Mouse (Mus musculus): ENCODE measurements around the gene Exoc3l2. TPM values are rescaled to one million over a fixed set of nuclear protein-coding genes. Genes with fewer than 3 reads are reported as not detected.

Exoc3l2 gene
- polyA plus RNA-seq, 1 experiment = 0.06 TPM

DNA sequence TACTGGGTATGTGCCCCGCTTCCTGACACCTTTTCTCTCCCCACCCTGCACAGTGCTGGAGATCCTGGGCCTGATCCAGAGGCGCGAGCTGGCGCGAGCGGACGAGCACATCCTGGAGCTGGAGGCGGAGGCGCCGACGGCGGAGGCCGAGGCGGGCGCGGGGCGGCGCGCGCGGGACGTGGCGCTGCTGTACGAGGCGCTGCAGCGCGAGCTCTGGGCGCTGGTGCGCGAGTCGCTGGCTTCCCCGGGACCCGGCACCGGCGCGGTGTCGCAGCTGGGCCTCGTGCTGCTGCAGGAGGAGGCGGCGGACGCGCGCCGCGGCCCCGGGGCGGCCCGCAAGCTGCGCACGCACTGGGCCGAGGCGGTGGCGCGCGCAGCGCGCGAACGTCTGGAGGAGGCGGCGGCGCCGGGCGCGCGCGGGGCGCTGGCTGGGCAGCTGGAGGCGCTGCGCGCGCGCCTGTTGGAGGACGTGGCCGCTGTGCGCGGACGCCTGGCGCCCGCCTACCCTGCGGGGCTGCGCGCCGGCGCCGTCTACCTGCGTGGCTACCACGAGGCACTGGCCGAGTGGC lies 10.8 kb downstream of the Exoc3l2 start:
- TF ChIP-seq POLR2A (IDR thresholded peaks at IDR 0.05; ENCODE audit: extremely low read depth, insufficient read depth, low read length) (peak; percentile 36; the same call in 1 of the 2 replicates), CTCF (IDR thresholded peaks at IDR 0.05; ENCODE audit: extremely low read depth, insufficient read depth, low read length) (no peak)
- Histone ChIP-seq H3K27ac (ENCODE audit: insufficient read depth, low read length) (peak overlapping the region; percentile 72; the same call in 1 of the 2 replicates), H3K4me1 (ENCODE audit: control insufficient read depth, insufficient read depth, low read length) (no peaks in the 10 kb centered on the region), H3K4me3 (ENCODE audit: insufficient read depth, low read length) (peak overlapping the region; percentile 21)

DNA sequence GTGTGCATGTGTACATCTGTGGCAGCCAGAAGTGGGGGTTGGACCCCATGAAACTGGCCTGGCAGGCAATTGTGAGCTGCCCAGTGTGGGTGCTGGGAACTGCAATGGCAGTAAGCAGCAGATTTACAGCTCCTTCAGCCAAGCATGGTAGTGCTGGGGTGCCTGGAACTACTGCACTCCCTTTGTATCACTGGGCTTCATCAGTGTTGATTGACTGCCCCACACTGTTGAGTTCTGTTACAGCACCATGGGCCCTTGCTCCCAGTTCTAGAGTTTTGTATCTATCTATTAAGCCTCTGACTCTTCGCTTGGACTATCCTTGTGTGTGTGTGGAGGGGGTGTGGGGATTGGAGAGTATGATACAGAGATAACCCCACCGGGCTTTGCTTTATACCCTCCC lies 14.0 kb downstream of the Exoc3l2 start:
- no peaks in the 10 kb centered on the region for H3K4me1 ChIP-seq (ENCODE audit: control insufficient read depth, insufficient read depth, low read length)
- TF ChIP-seq POLR2A (IDR thresholded peaks at IDR 0.05; ENCODE audit: extremely low read depth, insufficient read depth, low read length) (no peak), CTCF (IDR thresholded peaks at IDR 0.05; ENCODE audit: extremely low read depth, insufficient read depth, low read length) (no peak)
- no peak overlapping the region for H3K27ac ChIP-seq (ENCODE audit: insufficient read depth, low read length)
- H3K4me3 ChIP-seq (ENCODE audit: insufficient read depth, low read length) = no peak overlapping the region

DNA sequence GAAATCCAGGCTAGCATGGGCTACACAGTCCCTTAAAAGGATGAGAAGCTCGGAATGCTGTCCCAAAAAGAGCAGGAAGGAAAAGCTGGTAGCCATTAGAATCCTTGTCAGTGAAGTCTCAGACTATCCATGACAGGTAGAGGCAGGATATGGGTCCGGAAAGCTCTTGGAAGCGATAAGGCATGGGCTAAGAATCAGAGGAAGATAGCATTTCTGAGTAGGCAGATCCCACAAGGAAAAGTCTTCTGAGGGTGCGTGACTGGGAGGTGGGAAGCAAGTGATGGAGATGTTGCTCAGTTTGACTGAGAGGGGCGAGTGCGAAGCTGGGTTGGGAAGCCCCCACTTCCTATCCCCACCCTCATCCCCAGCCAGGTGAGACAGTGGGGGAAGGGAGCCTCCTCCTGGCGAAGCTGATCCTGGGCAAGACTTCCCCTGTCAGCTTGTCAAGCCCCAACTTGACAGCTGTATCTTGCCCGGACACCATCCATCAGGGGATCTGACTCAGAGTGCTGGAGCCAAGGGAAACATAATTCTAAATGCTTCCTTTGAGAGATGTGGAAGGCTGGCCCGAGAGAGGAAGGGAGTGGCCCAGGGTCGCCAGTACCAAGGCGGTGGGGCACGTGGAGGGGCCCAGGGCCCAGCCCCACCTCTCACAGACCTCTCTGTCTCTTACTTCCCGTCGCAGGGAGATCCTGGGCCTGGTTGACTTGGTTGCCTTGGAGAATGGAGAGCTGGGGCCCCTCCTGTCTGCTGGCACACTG lies 14.7 kb downstream of the Exoc3l2 start:
- TF ChIP-seq CTCF (IDR thresholded peaks at IDR 0.05; ENCODE audit: extremely low read depth, insufficient read depth, low read length) = no peak
- TF ChIP-seq POLR2A (IDR thresholded peaks at IDR 0.05; ENCODE audit: extremely low read depth, insufficient read depth, low read length) = no peak
- H3K27ac ChIP-seq (ENCODE audit: insufficient read depth, low read length) = no peak overlapping the region
- H3K4me3 ChIP-seq (ENCODE audit: insufficient read depth, low read length) = no peak overlapping the region
- no peaks in the 10 kb centered on the region for H3K4me1 ChIP-seq (ENCODE audit: control insufficient read depth, insufficient read depth, low read length)

DNA sequence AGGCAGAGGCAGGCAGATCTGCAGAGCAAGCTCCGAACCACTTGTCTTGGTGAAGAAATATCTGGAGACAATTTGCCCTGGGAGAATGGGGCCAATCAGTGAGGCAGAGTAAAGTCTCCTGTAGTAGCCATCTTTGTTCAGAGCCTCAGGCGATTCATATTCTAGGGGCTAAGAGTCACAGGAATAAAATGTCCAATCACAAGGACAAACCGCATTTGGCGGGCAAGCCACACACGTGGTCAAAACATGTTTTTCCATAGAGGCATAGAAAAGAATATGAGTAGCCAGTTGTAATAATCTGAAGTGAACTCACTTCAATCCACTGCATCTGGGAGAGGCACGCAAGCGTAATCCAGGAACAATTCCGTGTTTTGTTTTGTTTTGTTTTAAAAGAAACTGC lies 20.1 kb downstream of the Exoc3l2 start:
- no peak for TF ChIP-seq CTCF (IDR thresholded peaks at IDR 0.05; ENCODE audit: extremely low read depth, insufficient read depth, low read length)
- no peak for TF ChIP-seq POLR2A (IDR thresholded peaks at IDR 0.05; ENCODE audit: extremely low read depth, insufficient read depth, low read length)
- no peak overlapping the region for H3K4me3 ChIP-seq (ENCODE audit: insufficient read depth, low read length)
- no peak overlapping the region for H3K27ac ChIP-seq (ENCODE audit: insufficient read depth, low read length)
- H3K4me1 ChIP-seq (ENCODE audit: control insufficient read depth, insufficient read depth, low read length) = no peaks in the 10 kb centered on the region

DNA sequence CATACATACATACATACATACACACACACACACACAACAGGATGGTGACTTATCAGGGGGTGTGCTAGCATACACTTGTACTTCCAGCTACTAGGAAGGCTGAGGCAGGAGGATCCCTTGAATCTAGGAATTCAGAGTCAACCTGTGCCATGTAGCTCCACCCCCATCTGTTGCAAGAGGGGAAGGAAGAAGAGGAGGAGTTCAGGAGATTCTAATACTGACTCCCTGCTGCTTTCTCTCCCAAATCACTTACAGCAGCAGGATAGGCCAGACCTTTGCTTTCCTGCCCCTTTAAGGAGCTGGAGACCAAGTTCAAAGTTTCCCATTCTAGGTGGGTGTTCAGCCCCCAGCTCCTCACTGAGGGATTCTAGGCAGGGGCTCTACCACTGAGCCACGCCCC lies 22.4 kb downstream of the Exoc3l2 start:
- TF ChIP-seq CTCF (IDR thresholded peaks at IDR 0.05; ENCODE audit: extremely low read depth, insufficient read depth, low read length) (no peak), POLR2A (IDR thresholded peaks at IDR 0.05; ENCODE audit: extremely low read depth, insufficient read depth, low read length) (no peak)
- H3K27ac ChIP-seq (ENCODE audit: insufficient read depth, low read length) = no peak overlapping the region
- no peak overlapping the region for H3K4me3 ChIP-seq (ENCODE audit: insufficient read depth, low read length)
- no peaks in the 10 kb centered on the region for H3K4me1 ChIP-seq (ENCODE audit: control insufficient read depth, insufficient read depth, low read length)

DNA sequence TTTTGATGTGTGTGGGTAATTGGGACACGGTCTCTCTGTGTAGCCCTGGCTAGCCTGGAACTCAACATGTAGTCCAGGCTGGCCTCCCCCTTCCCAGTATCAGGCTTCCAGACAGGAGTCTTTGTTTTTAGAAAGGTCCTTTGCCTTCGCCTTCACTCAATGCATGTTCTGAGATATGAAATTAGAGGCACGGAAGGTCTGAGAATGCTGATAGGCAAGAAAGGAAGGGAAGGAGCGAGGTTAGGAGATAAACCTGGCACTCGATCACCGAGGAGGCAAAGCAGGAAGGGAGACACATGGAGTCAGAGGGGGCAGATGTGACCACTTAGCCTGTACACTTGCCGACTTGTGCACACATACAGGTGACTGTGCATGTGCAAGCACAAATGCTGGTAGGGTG lies 23.4 kb downstream of the Exoc3l2 start:
- H3K4me3 ChIP-seq (ENCODE audit: insufficient read depth, low read length) = no peak overlapping the region
- no peaks in the 10 kb centered on the region for H3K4me1 ChIP-seq (ENCODE audit: control insufficient read depth, insufficient read depth, low read length)
- H3K27ac ChIP-seq (ENCODE audit: insufficient read depth, low read length) = no peak overlapping the region
- TF ChIP-seq POLR2A (IDR thresholded peaks at IDR 0.05; ENCODE audit: extremely low read depth, insufficient read depth, low read length) (no peak), CTCF (IDR thresholded peaks at IDR 0.05; ENCODE audit: extremely low read depth, insufficient read depth, low read length) (no peak)

DNA sequence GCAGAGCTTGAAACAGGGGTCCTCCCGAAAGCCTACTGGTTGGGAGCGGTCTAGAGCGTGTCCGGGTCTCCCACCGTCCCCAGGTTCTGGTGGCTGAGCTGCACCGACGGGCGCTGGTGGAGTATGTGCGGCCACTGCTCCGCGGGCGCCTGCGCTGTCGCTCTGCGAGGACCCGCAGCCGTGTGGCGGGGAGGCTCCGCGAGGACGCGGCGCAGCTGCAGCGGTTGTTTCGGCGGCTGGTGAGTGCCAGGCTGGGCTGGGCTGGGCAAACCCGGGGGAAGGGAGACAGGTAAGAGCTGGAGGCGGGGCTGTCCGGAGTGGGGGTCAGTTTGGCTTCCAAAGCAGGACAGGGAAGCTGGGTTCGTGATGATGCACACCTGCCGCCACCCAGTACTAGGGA lies 26.4 kb downstream of the Exoc3l2 start:
- H3K27ac ChIP-seq (ENCODE audit: insufficient read depth, low read length) = no peak overlapping the region
- no peak overlapping the region for H3K4me3 ChIP-seq (ENCODE audit: insufficient read depth, low read length)
- TF ChIP-seq POLR2A (IDR thresholded peaks at IDR 0.05; ENCODE audit: extremely low read depth, insufficient read depth, low read length) = no peak
- TF ChIP-seq CTCF (IDR thresholded peaks at IDR 0.05; ENCODE audit: extremely low read depth, insufficient read depth, low read length) = no peak
- H3K4me1 ChIP-seq (ENCODE audit: control insufficient read depth, insufficient read depth, low read length) = no peaks in the 10 kb centered on the region

DNA sequence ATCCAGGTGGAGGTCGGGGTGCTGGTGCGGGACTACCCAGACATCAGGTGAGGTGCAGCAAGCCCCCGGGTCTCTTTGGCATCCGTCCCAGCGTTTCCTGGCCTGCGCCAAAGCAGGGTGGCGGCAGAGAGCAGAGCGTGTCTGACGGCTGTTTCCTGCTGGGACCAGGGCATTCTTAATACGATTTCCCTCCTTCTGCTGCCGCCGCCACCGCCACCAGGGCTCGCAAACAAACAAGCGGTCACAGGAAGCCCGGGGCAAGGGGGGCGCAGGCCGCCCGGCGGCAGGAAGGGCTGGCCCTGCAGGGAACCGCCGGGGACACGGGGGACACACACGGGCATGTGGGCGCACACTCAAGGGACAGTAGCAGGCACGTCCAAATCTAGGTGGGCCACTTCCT lies 28.6 kb downstream of the Exoc3l2 start:
- Histone ChIP-seq H3K4me1 (ENCODE audit: control insufficient read depth, insufficient read depth, low read length) (no peaks in the 10 kb centered on the region), H3K4me3 (ENCODE audit: insufficient read depth, low read length) (no peak overlapping the region), H3K27ac (ENCODE audit: insufficient read depth, low read length) (no peak overlapping the region)
- TF ChIP-seq CTCF (IDR thresholded peaks at IDR 0.05; ENCODE audit: extremely low read depth, insufficient read depth, low read length) (no peak), POLR2A (IDR thresholded peaks at IDR 0.05; ENCODE audit: extremely low read depth, insufficient read depth, low read length) (no peak)

DNA sequence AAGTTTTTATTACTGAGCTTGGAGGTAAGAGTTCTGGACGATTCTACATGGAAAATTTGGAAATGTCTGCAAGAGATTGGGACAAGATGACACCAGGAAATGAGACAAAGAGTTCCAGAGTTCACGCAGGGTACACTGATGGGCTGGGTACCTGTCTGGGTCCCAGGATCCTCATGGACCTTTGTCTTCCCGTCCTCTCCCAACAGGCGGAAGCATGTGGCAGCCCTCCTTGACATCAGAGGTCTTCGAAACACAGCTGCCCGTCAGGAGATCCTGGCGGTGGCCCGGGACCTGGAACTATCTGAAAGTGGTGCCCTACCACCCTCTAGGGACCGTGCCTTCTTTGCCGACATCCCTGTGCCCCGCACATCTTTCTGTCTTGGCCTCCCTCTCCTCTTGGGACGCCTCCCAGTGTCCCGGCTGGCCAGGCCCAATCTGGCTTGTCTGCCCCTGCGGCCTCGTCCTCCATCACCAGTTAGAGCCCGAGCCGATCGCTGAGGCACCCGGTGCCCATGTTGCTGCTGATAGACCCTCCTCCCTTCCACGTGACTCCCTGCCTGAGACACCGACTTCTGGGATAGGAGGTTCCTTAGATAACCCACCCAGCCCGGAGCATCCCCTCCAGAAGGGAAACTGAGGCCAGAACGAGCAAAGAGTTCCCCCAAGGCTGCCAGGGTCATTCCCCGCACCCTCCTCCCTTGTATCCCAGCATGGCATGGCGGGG lies 31.8 kb downstream of the Exoc3l2 start:
- TF ChIP-seq POLR2A (IDR thresholded peaks at IDR 0.05; ENCODE audit: extremely low read depth, insufficient read depth, low read length) = no peak
- no peak for TF ChIP-seq CTCF (IDR thresholded peaks at IDR 0.05; ENCODE audit: extremely low read depth, insufficient read depth, low read length)
- Histone ChIP-seq H3K4me3 (ENCODE audit: insufficient read depth, low read length) (no peak overlapping the region), H3K4me1 (ENCODE audit: control insufficient read depth, insufficient read depth, low read length) (no peaks in the 10 kb centered on the region), H3K27ac (ENCODE audit: insufficient read depth, low read length) (no peak overlapping the region)
